Mouse (Mus musculus) liver, embryonic 12.5 days (tissue): ENCODE results near the gene Cry2. TPM values are rescaled to one million over a fixed set of nuclear protein-coding genes. Genes with fewer than 3 reads are reported as not detected.

Experiments
- ATAC-seq: fragments of 200-750 bp; cut with Nextera tagmentation; 2 replicates; pipeline ENCODE4 v1.8.0; 2017; ENCODE audit warnings: moderate number of reproducible peaks, mild to moderate bottlenecking, moderate library complexity
- H3K27ac ChIP-seq: fragments of 300-500 bp; sonication (generic); 2 replicates; pipeline ENCODE4 v1.5.1; 2016; ENCODE audit warnings: mild to moderate bottlenecking
- H3K27me3 ChIP-seq: fragments of 300-500 bp; sonication (generic); replicated peaks from 2 replicates; pipeline ENCODE4 v1.6.1; 2016; ENCODE audit warnings: mild to moderate bottlenecking, moderate library complexity
- H3K36me3 ChIP-seq: fragments of 300-500 bp; sonication (generic); 2 replicates; pipeline ENCODE4 v1.6.1; 2016; ENCODE audit warnings: mild to moderate bottlenecking, moderate library complexity
- H3K4me1 ChIP-seq: fragments of 300-500 bp; sonication (generic); 2 replicates; pipeline ENCODE4 v1.6.1; 2016
- H3K4me2 ChIP-seq: fragments of 300-500 bp; sonication (generic); 2 replicates; pipeline ENCODE4 v1.6.1; 2016; ENCODE audit warnings: mild to moderate bottlenecking, moderate library complexity
- H3K4me3 ChIP-seq: fragments of 300-500 bp; sonication (generic); 2 replicates; pipeline ENCODE4 v1.5.1; 2016; ENCODE audit warnings: mild to moderate bottlenecking, moderate library complexity
- H3K9ac ChIP-seq: fragments of 300-500 bp; sonication (generic); 2 replicates; pipeline ENCODE4 v1.6.1; 2016; ENCODE audit warnings: mild to moderate bottlenecking, moderate library complexity
- H3K9me3 ChIP-seq: fragments of 300-500 bp; sonication (generic); replicated peaks from 2 replicates; pipeline ENCODE4 v1.6.1; 2016; ENCODE audit warnings: mild to moderate bottlenecking, moderate library complexity
- WGBS: fragments of 180-500 bp; shearing (Covaris S2); methylation state at CpG from one replicate; pipeline ENCODE4 v1.1.7; 2016; ENCODE audit not compliant: insufficient replicate concordance; 5-methylcytosine and 5-hydroxymethylcytosine counted together
- polyA plus RNA-seq: library from polyadenylated mRNA; unstranded; fragments of >200 nt; fragmentation: Nextera tagmentation; extraction: Ambion mirVana; gene quantifications from 2 replicates; pipeline ENCODE4 v1.2.1, GENCODE M21; 2016

The Cry2 gene
- polyA plus RNA-seq, 1 experiment from 2014 or later: 14.1 TPM

DNA sequence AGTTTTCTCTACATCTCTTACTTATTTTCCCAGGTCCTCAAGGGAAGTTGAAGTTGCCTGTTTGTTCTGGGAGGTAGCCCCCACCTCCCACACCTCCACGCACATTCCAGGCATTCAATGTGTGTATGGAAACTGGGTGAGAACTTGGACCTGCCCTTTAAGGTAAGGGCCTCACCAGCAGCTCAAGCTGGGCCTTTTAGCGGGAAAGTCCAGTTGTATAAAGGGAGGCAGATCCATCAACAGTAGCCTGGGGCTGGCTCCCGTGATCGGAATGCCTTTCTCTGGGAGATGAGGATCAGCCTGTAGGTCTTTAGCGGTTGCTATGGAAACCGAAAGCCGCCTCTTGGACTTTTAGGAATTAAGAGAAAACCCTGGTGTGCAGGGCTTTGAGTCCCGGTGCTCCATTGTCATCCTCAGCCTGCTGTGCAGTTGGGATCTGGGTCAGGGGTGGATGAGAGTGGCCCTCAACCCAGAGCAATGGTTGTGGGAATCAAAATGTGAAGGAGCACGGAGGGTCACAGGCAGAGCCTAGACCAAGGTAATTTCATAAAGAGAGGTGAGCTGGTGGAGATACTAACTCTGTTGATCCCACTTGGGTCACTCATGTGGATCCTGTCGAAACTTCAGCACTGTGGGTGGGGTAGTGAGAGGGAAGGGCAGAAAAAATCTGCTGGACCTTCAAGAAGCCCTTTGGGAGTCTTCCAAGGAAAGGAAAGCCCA is 61.7 kb downstream of the Cry2 start:
- Histone ChIP-seq H3K4me1 (peaks cover 42% of the 10 kb centered on the region), H3K27ac (no peak overlapping the region), H3K4me2 (no peak overlapping the region), H3K9me3 (no peaks in the 10 kb centered on the region), H3K4me3 (no peak overlapping the region), H3K27me3 (peaks cover 68% of the 10 kb centered on the region), H3K36me3 (peaks cover 3% of the 10 kb centered on the region), H3K9ac (no peak overlapping the region)
- no peak for ATAC-seq
- 44% methylated on average over 10 of the region's 10 CpGs for WGBS

DNA sequence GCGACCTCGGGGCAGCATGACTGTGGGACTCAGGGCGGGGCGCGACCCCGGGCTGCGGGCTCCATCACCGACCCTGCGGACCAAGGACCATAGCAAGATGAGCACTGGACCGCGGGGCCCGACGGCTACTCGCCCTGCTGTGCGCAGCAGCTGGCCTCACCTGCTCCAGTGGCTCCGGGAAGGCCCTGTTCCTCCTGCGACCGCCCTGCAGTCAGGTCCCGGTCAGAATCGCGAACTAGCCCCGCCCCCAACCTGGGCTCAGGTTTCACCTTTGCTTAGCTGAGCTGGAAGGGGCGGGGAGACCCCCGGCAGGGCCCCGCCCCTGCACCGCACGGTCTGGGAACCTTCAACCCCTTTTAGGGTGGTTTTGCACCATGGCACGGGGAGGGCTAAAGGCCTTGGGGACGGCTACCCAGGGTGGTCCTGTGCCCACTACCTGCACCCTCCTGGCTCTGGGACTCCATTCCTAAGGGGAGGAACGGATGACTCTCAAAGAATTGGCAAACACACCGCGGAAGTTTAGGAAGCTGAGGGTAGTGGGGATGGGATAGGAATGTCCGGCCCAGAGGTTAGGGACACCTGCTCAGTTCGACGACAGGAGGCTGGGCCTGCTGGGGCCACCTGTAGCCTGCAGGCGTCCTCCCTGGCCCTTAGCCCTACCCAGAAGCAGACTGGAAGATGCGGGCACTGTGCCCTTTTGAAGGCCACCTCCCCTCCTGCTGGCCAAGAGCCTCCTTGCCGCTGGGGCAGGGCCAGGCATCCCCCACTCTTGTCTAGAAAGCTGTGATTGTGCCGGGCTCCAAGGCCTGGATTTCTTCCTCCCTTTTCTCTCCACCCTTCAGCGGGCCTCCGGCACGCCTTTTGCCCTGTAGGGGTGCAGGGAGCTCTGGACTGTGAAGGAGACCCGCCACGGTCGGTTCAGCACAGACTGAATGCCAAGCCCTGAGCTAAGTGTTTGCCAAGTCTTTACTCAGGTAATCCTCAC is 62.7 kb downstream of the Cry2 start:
- WGBS: 10% methylated on average over 44 of the region's 45 CpGs
- Histone ChIP-seq H3K27ac (no peak overlapping the region), H3K9me3 (no peaks in the 10 kb centered on the region), H3K4me3 (peak overlapping the region; percentile 41), H3K9ac (peak overlapping the region; percentile 39; the same call in 1 of the 2 replicates), H3K36me3 (no peaks in the 10 kb centered on the region), H3K4me2 (peak overlapping the region; percentile 63), H3K27me3 (peaks cover 73% of the 10 kb centered on the region), H3K4me1 (peaks cover 35% of the 10 kb centered on the region)
- no peak for ATAC-seq

GRCm38 (mm10) chr2:92370375-92370774 is 63.5 kb downstream of the Cry2 start:
- H3K9me3 ChIP-seq: no peaks in the 10 kb centered on the region
- H3K9ac ChIP-seq: peak overlapping the region; percentile 39; the same call in 1 of the 2 replicates
- no peak overlapping the region for H3K27ac ChIP-seq
- H3K4me3 ChIP-seq: peak overlapping the region; percentile 41
- ATAC-seq: no peak
- H3K4me2 ChIP-seq: peak overlapping the region; percentile 63
- peaks cover 73% of the 10 kb centered on the region for H3K27me3 ChIP-seq
- no peaks in the 10 kb centered on the region for H3K36me3 ChIP-seq
- 18% methylated on average over 19 of the region's 19 CpGs for WGBS
- peaks cover 29% of the 10 kb centered on the region for H3K4me1 ChIP-seq

GRCm38 (mm10) chr2:92367383-92368029 is 66.3 kb downstream of the Cry2 start:
- no peak for ATAC-seq
- peaks cover 59% of the 10 kb centered on the region for H3K27me3 ChIP-seq

DNA sequence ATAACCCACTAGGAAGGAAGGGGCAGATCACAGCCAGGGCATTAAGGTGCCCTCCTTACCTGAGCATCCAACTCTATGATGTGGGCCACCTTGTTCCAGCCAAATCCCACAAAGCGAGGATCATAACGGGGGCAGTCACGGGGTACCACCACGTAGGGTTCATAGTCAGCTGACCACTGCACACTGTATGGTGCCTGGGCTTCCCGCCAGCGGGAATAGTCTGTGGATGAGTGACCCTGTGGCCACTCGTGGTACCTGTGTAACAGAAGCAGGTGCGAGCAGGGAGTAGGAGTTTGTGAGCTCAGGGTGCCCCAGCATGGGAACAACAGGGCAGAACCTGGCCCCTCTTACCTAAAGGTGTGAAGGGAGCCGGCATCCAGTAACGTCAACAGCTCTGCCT is 68.3 kb downstream of the Cry2 start:
- WGBS: 75% methylated on average over 10 of the region's 10 CpGs
- Histone ChIP-seq H3K9me3 (no peaks in the 10 kb centered on the region), H3K4me2 (no peak overlapping the region), H3K9ac (no peak overlapping the region), H3K4me3 (no peak overlapping the region), H3K36me3 (peaks cover 6% of the 10 kb centered on the region; the same call in 1 of the 2 replicates), H3K27me3 (peaks cover 40% of the 10 kb centered on the region), H3K4me1 (peaks cover 9% of the 10 kb centered on the region), H3K27ac (no peak overlapping the region)
- ATAC-seq: no peak

More at GRCm38 (mm10) chr2:92367383-92368029, 66.3 kb downstream of the Cry2 start:
- 25% methylated on average over 20 of the region's 20 CpGs for WGBS
- Histone ChIP-seq H3K27ac (no peak overlapping the region), H3K9me3 (no peaks in the 10 kb centered on the region), H3K36me3 (0 out of 2 replicates have a peak, but pooled peaks cover 4% of the 10 kb centered on the region), H3K4me3 (no peak overlapping the region), H3K9ac (no peak overlapping the region), H3K4me2 (no peak overlapping the region), H3K4me1 (peaks cover 19% of the 10 kb centered on the region)

DNA sequence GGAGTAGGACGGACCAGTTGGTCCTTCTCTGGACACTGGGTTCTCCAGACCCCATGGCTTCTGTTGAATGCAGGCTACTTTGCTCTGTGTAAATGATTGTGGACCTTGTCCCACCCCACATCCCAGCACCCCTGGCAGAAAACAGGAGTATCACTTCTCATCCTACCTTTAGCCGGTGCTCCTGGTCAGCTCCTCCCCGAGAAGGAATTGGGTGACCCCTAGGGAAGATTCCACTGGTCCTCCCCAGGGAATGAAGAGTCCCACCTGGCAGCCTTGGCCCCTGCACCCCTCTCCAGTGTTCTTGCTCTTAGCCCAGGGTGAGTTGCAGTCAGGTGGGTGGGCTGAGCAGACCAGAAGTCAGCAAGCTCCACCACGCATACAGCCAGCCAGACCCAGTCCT is 69.8 kb downstream of the Cry2 start:
- H3K9me3 ChIP-seq: no peaks in the 10 kb centered on the region
- H3K9ac ChIP-seq: no peak overlapping the region
- WGBS: 85% methylated on average over 4 of the region's 4 CpGs

DNA sequence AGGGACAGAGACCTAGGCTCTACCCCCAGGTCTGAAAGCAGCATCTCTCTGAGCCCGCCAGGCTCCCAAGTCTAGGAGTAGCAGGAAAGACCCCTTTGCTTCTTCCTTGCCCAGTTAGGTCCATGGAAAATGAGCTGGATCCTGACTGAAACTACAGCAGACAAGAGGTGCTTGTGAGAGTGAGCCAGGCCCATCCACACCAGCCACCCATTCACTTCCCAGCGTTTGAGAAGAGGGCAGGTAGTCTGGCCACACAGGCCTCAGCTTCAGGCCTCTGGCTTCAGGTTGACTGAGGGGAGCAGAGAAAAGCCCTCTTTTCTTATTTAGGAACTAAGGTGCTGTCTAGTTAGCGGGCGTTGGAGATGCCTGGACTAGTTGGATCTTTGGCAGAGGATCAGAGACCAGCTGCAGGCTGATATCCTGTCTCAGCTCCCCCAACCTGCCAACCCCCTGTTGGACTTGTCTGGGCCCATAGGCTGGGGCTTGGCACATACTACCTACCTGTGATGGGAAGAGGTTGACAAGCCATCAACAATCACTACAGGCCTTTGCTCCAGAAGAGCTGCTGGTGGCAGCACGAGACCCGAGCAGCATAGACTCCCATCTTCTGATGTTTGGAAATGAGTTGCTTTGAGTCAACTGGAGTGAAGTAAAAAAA is 71.1 kb downstream of the Cry2 start:
- H3K4me3 ChIP-seq: no peak overlapping the region
- ATAC-seq: no peak
- 82% methylated on average over 6 of the region's 6 CpGs for WGBS

More for the DNA sequence above, 69.8 kb downstream of the Cry2 start:
- Histone ChIP-seq H3K27ac (no peak overlapping the region), H3K4me2 (no peak overlapping the region), H3K4me3 (no peak overlapping the region), H3K36me3 (peaks cover 20% of the 10 kb centered on the region), H3K4me1 (peaks cover 7% of the 10 kb centered on the region; the same call in 1 of the 2 replicates), H3K27me3 (peaks cover 25% of the 10 kb centered on the region)
- ATAC-seq: no peak

DNA sequence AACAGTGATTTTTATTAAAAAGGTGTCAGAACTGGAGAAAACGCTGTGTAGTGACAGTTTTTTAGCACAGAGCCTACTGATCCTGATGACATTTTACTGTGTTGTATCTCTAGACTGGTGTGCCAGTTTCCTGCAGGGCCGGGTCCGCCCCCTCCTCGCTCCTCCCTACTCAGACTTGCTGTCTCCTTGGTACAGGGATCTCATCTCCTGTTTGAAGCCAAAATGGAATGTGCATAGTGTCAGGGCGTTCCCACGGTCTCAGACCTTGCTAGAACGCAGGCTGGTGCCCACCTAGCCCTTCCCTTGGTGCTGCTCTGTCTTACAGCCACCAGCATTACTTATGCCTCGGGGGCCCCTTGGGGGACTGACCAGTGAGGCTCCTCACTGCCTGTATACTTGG is 72.0 kb downstream of the Cry2 start:
- Histone ChIP-seq H3K4me3 (no peak overlapping the region), H3K27ac (no peak overlapping the region), H3K4me1 (no peaks in the 10 kb centered on the region), H3K4me2 (no peak overlapping the region), H3K27me3 (peaks cover 2% of the 10 kb centered on the region), H3K36me3 (peaks cover 40% of the 10 kb centered on the region), H3K9me3 (no peaks in the 10 kb centered on the region), H3K9ac (no peak overlapping the region)
- ATAC-seq: no peak
- 78% methylated on average over 8 of the region's 8 CpGs for WGBS

More for the DNA sequence above, 71.1 kb downstream of the Cry2 start:
- H3K27ac ChIP-seq: no peak overlapping the region
- H3K9ac ChIP-seq: no peak overlapping the region
- H3K4me2 ChIP-seq: no peak overlapping the region
- peaks cover 6% of the 10 kb centered on the region; the same call in 1 of the 2 replicates for H3K4me1 ChIP-seq
- H3K27me3 ChIP-seq: peaks cover 11% of the 10 kb centered on the region
- H3K36me3 ChIP-seq: peaks cover 32% of the 10 kb centered on the region
- H3K9me3 ChIP-seq: no peaks in the 10 kb centered on the region

- Histone ChIP-seq H3K4me2 (0 out of 2 replicates have a peak overlapping the region, but pooled peaks have one; percentile 2), H3K27me3 (no peaks in the 10 kb centered on the region), H3K9ac (no peak overlapping the region), H3K9me3 (no peaks in the 10 kb centered on the region), H3K27ac (no peak overlapping the region), H3K4me1 (no peaks in the 10 kb centered on the region), H3K36me3 (peaks cover 40% of the 10 kb centered on the region), H3K4me3 (no peak overlapping the region)
- WGBS: 26% methylated on average over 12 of the region's 12 CpGs
- peak; percentile 63; the same call in 1 of the 2 replicates for ATAC-seq
These were observed 73.0 kb downstream of the Cry2 start for GRCm38 (mm10) chr2:92360893-92361292.

GRCm38 (mm10) chr2:92360186-92360823 is 73.5 kb downstream of the Cry2 start:
- Histone ChIP-seq H3K4me1 (no peaks in the 10 kb centered on the region), H3K27me3 (no peaks in the 10 kb centered on the region), H3K4me3 (no peak overlapping the region), H3K4me2 (0 out of 2 replicates have a peak overlapping the region, but pooled peaks have one; percentile 2), H3K9me3 (no peaks in the 10 kb centered on the region), H3K27ac (no peak overlapping the region), H3K36me3 (peaks cover 40% of the 10 kb centered on the region), H3K9ac (no peak overlapping the region)
- ATAC-seq: no peak
- WGBS: 76% methylated on average over 25 of the region's 25 CpGs

DNA sequence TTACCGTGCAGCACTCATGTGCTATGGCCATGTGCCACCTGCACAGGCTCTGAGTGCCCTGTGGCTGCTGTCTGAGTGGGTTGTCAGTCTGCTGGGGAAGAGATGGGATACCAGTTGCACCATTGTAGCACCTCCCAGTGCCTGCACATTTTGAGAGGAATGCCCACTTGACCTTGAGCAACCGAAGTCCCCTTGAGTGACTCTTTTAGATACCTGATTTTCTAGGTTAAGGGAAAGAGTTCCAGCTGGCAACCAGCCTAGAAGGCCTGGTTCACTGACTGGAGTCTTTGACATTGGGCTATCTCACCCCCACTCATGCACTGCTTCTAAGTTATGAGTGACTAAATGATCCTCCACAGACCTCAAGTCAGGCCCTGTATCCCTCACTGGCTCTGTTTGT is 74.5 kb downstream of the Cry2 start:
- H3K9me3 ChIP-seq: no peaks in the 10 kb centered on the region
- H3K4me2 ChIP-seq: no peak overlapping the region
- no peak for ATAC-seq
- H3K4me1 ChIP-seq: no peaks in the 10 kb centered on the region
- 81% methylated on average over 2 of the region's 2 CpGs for WGBS
- H3K9ac ChIP-seq: no peak overlapping the region
- peaks cover 40% of the 10 kb centered on the region for H3K36me3 ChIP-seq
- no peak overlapping the region for H3K4me3 ChIP-seq
- H3K27ac ChIP-seq: no peak overlapping the region
- H3K27me3 ChIP-seq: no peaks in the 10 kb centered on the region
